Mouse (Mus musculus) left cerebral cortex, postnatal 14 days (tissue): ENCODE data around the gene Hdx. TPM values are rescaled to one million over a fixed set of nuclear protein-coding genes. Genes with fewer than 3 reads are reported as not detected.

ENCODE experiments used
- DNase-seq, 2 experiments: peaks; one replicate each; pipeline ENCODE4 v3.0.0; 2021 to 2022; ENCODE audit warnings: low spot score in 2 of 2, mixed read lengths in 1 of 2
- intact Hi-C: fragments of 180-260 bp; cut with DNase I; formaldehyde crosslinking; loops from one replicate; pipeline ENCODE4 v1.15.1; 2025
- long read RNA-seq, 2 experiments: library from polyadenylated mRNA; stranded (forward); transcript quantifications; one replicate each; pipeline ENCODE4 v2.0.0; 2021
- total RNA-seq, 2 experiments: library from RNA; stranded (reverse); gene quantifications; 2 replicates each; pipeline ENCODE4 v1.2.3; 2021

Hdx gene
- total RNA-seq: 1 to 10 TPM; 2.9 to 3.2 TPM
- long read RNA-seq, experiment 1: 0 reads
- long read RNA-seq, experiment 2: 0 reads

DNA sequence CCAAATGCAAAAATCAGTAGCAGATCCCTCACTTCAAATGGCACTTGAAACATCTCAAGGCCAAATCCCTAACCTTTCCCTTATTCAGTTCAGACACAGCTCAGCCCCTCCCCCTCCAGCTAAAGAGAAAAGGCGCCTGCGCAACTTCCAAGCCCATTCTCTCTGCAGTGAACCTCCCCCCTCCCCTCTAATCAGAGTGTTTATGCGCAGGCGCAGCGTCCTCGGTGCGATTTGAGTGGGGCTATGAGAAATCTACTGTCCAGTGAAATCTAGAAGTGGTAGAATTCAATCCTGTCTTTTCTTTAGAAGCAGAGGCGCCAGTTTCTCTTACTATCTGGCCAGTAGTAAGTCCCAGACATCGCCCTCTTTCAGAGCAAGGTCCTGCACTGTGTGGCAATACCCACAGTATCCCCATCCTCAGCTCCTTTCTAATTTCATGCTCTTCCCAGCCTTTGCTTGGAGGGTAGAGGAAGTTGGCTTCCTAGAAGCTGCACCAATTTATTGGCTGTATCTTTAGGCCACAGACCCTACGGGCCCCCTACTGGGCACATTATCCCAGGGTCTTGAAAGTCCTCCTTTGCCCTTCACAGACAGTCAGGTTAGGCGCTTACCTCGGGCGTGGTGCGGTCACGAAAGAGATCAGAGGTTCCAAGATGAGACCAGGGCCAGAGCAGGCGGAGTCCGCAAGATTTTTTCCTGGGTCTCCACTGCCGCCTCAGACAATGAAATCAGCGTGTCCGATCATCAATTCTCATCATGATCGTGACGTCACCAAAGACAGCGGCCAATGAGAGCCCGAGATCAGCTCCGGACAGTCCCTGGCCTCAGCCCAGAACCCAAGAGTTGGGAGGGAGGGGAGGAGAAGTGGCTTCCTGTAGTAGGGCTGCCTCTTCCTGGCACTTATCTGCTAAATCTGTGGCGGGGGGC is at the start of gene Hdx:
TSS of gene Hdx (minus strand) at position 724 of the 927 bp plus-strand sequence.
- peak; percentile 64 to 69 for DNase-seq
- intact Hi-C loops: no loop called here

GRCm38 (mm10) chrX:111685665-111686064 is 11.2 kb downstream of the Hdx start:
- intact Hi-C loops: no loop called here
- no peak for DNase-seq

- no peak for DNase-seq
- intact Hi-C loops: no loop called here
Observed at GRCm38 (mm10) chrX:111671685-111672084, 25.2 kb downstream of the Hdx start.

GRCm38 (mm10) chrX:111660381-111660780 is 36.5 kb downstream of the Hdx start:
- intact Hi-C loops: no loop called here
- DNase-seq: no peak

- intact Hi-C loops: no loop called here
- no peak for DNase-seq
Observed at GRCm38 (mm10) chrX:111658671-111659070, 38.2 kb downstream of the Hdx start.

DNA sequence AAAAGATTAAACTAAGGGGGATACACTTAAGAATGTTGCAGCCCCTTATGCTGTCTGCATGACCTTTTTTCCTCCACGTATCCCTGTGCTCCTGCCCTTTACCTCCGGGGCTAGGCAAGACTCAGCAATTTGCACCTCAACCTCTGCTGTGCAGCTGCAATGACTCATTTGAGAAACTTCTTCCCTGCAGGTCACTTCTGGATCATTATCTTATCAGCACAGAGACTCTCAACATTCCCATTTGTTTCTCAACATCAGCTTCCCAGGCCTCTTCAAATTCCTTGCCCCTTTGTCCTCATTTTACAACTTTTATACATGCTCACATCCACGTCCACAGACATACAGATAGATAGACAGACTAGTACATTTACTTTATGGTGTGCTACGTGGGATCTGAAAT is 51.9 kb downstream of the Hdx start:
- intact Hi-C loops: no loop called here

GRCm38 (mm10) chrX:111640616-111641015 is 56.3 kb downstream of the Hdx start:
- intact Hi-C loops: no loop called here
- no peak for DNase-seq

More for the DNA sequence above, 51.9 kb downstream of the Hdx start:
- DNase-seq: no peak

DNA sequence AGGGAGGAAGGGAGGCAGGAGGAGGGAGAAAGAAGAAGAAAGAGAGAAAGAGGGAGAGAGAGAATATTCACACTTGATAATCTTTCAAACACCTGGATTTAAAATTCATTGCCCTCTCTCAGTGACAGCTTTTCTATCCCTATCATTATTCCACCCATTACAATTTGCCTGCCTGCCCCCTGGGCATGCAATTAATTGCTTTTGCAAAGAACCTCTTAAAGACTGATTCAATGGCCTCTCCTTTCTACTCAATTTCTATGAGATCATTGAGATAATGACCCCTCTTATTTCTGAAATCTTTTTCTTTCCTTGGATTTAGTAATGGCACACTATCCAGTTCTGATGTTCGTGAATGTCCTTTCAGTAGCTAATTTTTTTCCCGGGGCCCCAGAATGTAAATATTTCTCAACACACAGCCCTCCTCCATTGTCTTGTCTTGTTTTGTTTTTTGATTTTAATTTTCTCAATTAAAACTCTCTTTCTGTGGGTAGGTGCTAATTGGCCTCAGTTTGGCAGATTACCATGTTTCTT is 99.2 kb downstream of the Hdx start:
- no peak for DNase-seq
- intact Hi-C loops: no loop called here

DNA sequence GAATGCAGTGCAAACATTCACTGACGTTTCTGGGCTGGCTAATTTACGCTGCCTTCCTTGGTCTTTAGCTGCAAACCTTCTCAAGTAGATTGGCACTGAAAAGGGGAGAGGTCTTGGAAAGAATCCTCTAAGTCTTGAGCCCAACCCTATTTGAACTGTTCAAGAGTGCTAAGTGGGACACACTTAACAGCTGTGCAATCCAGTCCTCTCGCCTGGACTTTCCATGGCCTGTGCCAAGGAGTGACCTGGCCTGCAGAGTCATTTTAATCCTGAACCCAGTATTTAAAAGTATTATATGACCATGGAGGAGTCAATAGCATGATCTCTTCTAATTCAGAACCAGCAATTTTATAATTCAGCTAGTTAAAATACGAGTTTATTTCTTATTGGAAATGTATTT is 109.3 kb downstream of the Hdx start:
- DNase-seq: no peak
- intact Hi-C loops: no loop called here

- DNase-seq: no peak
- intact Hi-C loops: no loop called here
Observed at GRCm38 (mm10) chrX:111577044-111577443, 119.8 kb downstream of the Hdx start.

DNA sequence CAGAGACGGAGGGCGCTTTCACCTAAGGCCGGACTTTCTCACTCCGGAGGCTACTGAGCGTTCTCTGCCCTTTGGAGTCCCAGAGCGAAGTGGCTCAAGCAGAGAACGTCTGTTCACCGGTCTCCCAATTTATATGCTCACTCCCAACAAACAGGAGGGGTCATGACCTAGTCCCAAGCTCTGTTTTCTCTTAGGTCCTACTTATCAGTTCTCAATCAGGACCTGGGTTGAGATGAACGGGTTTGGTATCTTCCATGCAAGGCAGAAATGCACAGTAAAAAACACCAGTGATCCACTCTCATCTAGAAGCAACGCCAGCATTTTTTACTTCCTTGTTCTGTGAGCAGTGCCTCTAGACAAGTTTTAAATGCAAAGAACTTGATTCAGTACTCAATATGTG is 159.0 kb downstream of the Hdx start, which contains the start of gene Rps6ka6:
TSS of gene Rps6ka6 (minus strand) at position 101 of the 400 bp plus-strand sequence.
- no peak for DNase-seq
- intact Hi-C loops: no loop called here

Other genes starting within 250 kb of the Hdx start
- gene Rps6ka6, start 159.1 kb downstream of the Hdx start, total RNA-seq: 1 to 10 TPM; 5.3 to 5.5 TPM
- gene Gm45194, start 194.3 kb upstream of the Hdx start, total RNA-seq: under 1 TPM in 1 of 2 experiments, not detected in 1; 0.49 TPM